ENCODE assay signal across 15 mouse cellular contexts in genomic region chr1:143956090-143956489, GRCm38 (mm10).
"Had no signal": no experiment of that assay in that cellular context is flagged by ENCODE, and none has a peak within 500 bp of the region (broad histone marks: within the 10 kb centered on the region; RNA-seq: fewer than 3 reads in every experiment).

No protein-coding gene starts in this region.

- H3K9ac ChIP-seq: liver, embryonic 13.5 days; lung, embryonic 14.5 days; midbrain, embryonic 12.5 days; midbrain, embryonic 15.5 days; stomach, embryonic 15.5 days had no signal

- H3K9me3 ChIP-seq: liver, embryonic 13.5 days; midbrain, embryonic 12.5 days; midbrain, embryonic 15.5 days; stomach, embryonic 15.5 days had no signal

- H3K36me3 ChIP-seq: liver, embryonic 13.5 days; midbrain, embryonic 12.5 days; midbrain, embryonic 15.5 days; stomach, embryonic 15.5 days had no signal

- H3K4me2 ChIP-seq: liver, embryonic 13.5 days; lung, embryonic 14.5 days; midbrain, embryonic 12.5 days; midbrain, embryonic 15.5 days; stomach, embryonic 15.5 days had no signal

- H3K27me3 ChIP-seq: liver, embryonic 13.5 days; midbrain, embryonic 12.5 days; midbrain, embryonic 15.5 days; stomach, embryonic 15.5 days had no signal

- H3K27ac ChIP-seq: left cerebral cortex, adult 2 months; liver, embryonic 13.5 days; midbrain, embryonic 12.5 days; midbrain, embryonic 15.5 days; stomach, embryonic 15.5 days had no signal

- H3K4me3 ChIP-seq: left cerebral cortex, adult 2 months; liver, embryonic 13.5 days; midbrain, embryonic 12.5 days; midbrain, embryonic 15.5 days; myocyte; stomach, embryonic 15.5 days had no signal

- H3K4me1 ChIP-seq: liver, embryonic 13.5 days; midbrain, embryonic 12.5 days; midbrain, embryonic 15.5 days; stomach, embryonic 15.5 days had no signal

- DNase-seq: kidney, adult 2 months; kidney, postnatal 10 days; kidney, postnatal 36 days; layer of hippocampus, postnatal 36 days; liver, embryonic 13.5 days; lung, embryonic 14.5 days; lung, postnatal 10 days; lung, postnatal 36 days; thymus, postnatal 25 days had no signal

- ATAC-seq: intestine, embryonic 16.5 days; midbrain, embryonic 15.5 days had no signal
